Mouse (Mus musculus): Measurements from ENCODE around the gene Meltf.

Meltf gene

DNA sequence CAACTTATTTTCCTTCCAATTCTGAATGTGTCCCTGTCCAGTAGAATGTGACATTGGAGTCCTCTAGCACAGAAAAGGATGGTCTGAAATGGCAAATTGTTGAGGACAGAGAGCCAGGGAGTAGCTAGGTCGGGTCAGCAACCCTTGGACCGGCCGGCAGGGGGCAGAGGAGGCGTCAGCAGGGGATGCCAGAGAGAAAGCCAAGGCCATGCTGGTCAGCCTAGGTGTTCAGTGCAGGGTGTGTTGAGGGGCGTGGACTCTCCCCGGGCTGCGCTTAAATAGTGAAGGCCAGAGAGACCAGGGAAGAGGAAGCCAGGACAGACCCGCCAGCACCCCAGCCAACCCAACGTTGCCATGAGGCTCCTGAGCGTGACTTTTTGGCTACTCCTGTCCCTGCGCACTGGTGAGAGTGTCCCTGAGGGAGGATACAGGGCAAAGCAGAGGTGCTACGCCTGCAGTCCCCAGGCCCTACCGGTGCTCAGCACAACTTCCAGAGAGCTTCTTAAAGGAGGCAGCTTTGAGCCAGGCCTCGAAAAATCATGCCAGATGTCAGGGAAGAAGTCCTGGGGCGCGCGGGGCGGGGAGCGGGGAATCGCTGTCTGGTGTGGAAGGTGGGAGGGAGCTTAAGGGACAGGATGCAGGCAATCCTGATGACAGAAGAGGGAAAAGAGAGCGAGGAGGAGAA, at the start of gene Meltf:
Gene Meltf (plus strand): TSS at position 238 of the 685 bp plus-strand sequence.
- no peak for DNase-seq (ENCODE audit: low read depth, low spot score)

DNA sequence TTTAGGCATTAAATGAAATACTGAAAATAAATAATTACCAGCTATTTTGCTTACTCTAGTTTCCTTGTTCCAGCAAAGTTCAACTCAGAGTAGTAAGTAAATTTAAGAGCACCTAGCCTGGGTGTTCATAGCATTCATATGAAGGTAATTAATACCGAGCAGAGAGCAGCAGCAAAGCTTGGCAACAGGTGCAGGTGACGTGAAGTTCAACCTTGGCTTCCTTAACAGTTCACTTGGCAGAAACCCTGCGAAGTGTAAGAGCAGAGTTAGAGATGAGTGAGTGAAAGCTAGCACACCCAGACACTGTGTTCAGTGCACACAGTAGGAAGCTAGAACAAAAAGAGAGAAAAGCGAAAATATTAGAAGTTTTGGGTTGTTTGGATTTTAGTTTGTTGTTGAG, 47.9 kb upstream of the Meltf start:
- no peak for DNase-seq (ENCODE audit: low read depth, low spot score)

DNA sequence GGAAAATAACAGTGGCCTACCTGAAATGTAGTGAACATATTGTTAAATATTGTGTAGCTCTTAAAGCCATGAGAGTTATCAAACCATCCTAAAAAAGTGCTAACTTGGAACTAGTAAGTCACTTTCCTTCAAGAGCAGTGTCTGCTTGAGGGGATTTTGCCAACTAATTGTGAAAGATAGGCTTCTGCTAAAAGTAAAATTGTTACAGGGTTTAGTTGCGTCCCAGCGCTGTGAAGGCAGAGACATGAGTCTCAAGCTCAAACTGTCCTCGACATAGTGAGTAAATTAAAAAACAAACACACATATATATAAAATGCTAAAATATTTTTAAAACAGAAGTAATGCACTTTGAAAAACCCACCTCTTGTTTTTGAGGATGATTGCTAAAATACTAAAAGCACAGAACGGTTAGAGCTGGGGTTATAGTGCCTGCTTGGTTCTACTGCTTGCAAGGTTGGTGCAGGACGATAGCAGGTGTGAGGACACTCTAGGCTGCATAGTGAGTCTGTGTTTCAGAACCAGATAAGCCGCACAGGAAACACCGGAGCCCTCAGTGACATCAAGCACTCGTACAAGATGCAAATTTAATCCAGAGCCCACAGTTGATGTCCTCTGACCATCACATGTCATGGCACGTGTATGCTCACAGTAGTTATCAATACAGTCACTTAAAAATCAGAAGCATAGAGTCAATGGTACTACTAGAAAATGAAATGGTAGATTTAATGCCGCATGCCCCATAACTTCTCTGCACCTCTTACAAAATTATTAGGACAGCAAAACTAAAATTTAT, 45.8 kb upstream of the Meltf start:
- no peak for DNase-seq (ENCODE audit: low read depth, low spot score)

DNA sequence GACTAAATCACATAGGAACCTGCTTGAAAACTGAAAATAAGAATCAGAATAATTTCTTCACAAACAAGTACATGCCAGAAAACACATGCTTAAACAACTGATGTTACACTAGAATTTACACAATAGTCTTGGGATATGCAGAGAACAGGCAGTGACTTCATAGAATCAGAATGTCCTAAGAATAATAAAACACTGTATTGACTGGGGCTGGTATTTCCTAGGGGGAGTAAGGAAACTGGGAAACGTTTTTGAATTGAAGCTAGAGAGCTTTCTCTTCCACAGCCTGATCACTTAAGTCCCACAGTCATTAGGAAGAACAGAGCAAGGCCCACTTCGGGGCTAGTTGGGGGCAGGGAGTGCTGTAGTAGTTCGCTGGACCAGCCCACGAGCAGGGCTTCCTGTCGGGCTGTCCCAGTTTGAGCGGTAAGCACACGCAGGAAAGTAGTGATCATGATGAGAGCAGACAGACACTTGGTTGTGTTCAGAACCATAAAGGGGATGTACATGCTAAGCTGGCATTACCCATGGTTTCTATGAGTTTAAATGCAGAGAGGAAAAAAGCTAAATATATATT, 44.5 kb upstream of the Meltf start:
- no peak for DNase-seq (ENCODE audit: low read depth, low spot score)

DNA sequence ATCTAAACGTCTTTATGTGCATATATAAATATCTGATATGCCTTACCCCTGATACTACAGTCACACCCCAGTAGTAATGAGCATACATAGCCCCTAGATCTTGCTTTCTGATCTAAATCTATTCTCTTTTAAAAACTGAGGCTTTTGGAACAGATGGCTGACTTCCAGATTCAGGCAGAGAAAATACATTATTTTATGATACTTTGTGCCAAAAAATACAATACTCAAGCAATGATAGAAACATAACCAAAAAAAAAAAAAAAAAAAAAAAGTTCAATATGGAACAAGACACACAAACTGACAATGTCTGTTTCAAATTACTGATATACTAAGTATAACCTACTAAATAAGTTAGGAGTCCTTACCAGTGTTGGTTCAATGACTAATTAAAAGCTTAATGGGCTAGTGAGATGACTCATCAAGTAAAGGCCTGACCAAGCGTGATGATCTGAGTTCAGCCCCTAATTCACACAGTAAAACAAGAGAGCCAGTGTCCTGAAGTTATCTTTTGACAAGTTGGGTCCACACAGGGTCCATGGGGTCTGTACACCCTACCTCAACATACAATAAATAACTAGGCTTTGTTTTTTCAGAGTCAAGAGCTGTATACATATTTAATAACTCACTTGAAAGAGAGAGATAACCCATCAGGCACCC, 43.8 kb upstream of the Meltf start:
- no peak for DNase-seq (ENCODE audit: low read depth, low spot score)

DNA sequence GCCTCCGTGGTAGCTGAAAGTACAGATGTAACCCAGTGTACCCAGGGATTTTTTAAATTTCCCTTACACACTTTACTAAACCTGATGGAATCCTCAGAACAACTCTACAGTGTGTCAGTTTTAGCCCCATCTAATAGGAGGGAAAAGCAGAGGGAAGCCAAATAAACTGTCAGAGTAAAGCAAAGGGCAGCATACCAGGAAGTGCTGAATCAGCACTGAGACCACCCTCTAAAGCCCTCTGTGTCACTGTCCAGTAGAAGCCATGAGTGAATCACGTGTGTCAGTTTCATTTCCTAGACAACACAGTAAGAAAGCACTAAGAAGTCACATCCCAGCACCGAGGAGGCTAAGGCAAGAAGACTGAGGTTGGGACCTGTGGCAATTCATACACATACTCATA, 41.2 kb upstream of the Meltf start:
- no peak for DNase-seq (ENCODE audit: low read depth, low spot score)

DNA sequence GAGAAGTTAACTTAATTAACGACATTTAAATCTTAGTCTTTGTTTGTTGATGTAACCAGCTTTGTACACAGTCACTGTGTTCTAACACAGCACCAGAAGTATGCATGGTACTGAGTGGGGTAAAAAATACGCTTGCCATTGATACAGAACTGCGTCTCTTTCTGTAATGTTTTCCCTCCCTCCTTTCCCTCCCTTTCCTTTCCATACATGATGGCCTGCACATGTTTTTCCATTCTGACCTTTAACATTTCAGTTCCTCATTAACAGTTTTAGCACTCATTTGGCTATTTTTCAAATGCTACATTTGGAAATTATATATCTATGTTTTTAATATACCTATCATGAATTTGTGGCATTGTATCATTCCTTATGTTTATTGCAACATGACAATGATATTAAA, 34.4 kb upstream of the Meltf start:
- DNase-seq (ENCODE audit: low read depth, low spot score) = no peak

DNA sequence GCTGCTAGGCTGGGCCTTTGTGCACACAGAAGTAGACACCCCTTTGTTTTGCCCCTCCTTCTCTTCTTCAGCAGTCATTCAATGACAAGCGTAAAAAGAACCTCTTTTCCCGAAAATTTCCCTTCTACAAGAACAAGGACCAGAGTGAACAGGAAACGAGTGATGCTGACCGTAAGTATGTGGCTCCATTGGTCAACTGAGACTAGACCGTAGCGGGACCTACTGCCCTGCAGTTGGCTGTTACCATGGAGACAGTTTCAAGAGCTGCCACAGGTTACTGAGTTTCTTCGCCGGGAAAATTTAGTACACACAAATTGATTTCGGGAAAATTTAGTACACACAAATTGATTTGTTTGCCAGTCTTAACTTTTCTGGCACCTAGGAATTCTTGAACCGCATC, 31.8 kb upstream of the Meltf start:
- DNase-seq (ENCODE audit: low read depth, low spot score) = no peak

DNA sequence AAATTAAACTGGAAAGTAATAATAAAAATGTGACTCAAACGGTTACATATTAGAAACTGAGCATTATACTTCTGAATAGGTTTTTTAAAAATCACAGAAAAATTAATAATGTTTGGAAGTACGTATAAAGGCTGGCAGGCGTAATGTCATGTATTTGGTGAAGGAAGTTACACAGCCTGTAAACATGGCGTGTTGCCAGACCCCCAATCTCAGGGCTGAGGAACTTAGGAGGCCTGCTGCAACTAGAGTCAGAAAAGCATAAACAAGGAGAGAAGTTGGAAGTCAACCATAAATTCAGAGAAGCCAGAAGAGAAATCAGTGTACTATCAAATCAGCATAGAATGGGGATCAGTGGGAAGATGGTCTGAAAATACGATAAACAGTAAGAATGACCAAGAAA, 14.7 kb upstream of the Meltf start:
- no peak for DNase-seq (ENCODE audit: low read depth, low spot score)

DNA sequence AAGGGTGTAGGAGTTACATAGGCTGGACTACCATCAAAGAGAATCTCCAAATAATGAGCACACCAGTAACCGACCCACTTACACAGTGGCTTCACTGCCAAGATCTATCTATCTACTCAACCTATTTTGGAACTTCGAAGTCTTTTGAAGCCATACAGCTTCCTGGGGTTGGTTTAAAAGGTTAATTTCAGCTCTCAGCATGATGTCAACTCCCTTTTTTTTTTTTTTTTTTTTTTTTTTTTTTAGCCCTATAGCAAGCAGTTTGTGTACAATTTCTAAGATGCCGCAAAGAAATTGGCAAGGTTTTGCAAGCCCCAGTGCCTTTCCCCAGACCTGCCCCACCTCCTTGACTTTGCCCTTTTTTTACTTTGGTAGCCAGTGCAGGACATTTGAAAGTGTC, 13.4 kb upstream of the Meltf start:
- no peak for DNase-seq (ENCODE audit: low read depth, low spot score)

DNA sequence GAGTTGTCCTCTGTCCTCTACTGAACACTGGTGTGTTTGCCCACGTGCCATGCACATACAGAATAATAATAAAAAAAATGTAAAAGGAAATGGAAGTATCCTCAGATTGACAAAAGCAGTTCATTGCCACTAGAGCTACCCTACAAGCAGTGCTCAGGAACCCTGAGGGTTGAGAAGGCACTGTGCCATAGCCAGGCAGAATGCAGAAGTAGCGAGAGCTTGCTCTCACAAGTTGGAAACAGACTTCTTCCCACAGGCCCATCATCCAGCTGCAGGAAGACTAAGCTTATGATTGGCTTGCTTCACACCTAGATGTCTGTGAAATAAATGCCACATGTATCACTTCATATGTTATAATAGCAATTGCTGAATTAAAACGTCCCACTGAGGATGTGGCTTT, 11.7 kb upstream of the Meltf start:
- DNase-seq (ENCODE audit: low read depth, low spot score) = no peak

DNA sequence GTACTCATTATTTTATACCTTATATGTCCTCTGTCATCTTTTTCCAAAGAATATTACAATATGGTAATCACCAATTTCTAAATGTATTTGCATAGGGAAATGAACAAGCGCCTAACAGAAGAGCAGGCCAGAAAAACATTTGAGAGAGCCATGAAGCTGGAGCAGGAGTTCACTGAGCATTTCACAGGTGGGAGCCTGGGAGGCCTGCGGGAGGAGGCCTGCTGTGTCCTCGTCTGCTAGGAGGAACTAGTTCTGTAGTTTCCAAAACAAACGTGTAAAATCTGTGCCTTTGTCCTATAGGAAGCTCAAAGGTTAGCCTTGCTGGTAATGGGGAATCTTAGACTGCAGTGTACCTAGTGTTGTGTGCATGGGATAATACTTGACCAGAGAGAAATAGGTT, 10.9 kb upstream of the Meltf start:
- no peak for DNase-seq (ENCODE audit: low read depth, low spot score)

DNA sequence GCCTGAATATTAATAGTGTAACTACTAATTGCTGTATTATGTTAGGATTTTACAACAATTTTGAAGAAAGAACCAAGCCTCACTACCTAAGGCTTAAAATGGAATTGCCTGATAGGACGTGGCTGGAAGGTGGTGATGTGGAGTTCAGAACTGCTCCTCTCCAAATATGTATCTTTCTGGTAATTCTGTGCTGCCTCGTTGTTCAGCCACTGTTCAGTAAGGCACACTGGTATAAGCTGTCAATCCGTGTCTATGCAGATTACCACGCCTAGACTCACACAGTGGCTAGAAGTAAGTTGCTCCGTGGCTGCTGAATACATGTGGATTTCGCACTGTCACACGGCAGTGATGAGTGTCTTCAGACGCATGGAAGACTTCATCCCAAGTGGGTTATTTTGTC, 4.9 kb upstream of the Meltf start:
- no peak for DNase-seq (ENCODE audit: low read depth, low spot score)

DNA sequence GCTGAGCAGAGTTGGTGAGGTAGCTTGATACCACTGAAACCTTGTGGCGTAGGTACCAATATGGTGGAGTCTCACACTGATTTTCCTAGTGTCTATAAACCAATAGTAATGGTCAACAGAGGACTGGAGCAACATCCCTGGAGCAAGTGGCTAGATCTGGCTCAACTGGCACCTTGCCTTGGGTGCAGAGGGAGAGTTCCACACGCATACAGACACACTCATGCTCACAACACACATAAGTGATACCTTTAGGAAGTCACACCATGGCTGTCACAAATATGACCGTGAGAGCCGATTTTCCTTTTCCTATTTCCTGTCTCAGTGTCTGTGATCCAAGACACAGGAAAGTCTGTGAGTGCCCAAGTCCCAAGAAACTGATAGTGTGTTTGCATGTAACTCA, 3.2 kb upstream of the Meltf start:
- DNase-seq (ENCODE audit: low read depth, low spot score) = no peak

DNA sequence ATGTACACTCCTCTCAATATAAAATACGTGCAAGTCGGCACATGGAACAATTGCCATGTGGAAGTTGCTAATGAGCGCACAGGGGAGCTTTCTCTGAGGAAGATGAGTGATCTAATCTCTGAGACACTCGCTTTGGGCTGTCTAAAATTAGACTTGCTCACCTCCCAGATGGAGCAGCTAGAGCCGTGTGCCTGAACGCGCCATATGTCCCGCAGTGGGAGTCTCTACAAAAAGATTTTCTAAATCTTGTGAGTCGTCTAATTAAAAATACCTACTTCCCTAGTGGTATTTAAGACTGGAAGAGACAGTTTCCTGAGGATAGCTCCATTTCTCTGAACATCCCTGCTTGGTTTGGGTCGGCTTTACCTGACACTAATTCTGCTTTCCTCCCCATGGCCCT, 2.2 kb upstream of the Meltf start:
- no peak for DNase-seq (ENCODE audit: low read depth, low spot score)

DNA sequence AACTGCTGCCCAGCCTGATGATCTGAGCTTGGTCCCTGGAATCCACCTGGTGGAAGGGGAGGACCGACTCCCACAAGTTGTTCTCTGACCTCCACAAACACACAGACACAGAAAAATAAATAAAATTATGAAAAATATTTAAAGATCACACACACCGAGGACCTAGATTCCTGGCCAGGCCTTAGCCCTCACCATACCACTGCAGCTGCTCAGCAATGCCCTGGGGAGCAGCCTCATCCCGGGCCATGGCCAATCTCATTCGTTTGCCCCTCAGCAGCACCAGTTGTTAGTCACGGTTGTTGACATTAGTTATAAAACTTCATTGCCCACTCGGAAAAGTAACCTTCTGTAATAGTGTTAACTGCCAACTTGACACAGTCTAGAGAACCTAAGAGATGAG, 558 bp upstream of the Meltf start:
- no peak for DNase-seq (ENCODE audit: low read depth, low spot score)

DNA sequence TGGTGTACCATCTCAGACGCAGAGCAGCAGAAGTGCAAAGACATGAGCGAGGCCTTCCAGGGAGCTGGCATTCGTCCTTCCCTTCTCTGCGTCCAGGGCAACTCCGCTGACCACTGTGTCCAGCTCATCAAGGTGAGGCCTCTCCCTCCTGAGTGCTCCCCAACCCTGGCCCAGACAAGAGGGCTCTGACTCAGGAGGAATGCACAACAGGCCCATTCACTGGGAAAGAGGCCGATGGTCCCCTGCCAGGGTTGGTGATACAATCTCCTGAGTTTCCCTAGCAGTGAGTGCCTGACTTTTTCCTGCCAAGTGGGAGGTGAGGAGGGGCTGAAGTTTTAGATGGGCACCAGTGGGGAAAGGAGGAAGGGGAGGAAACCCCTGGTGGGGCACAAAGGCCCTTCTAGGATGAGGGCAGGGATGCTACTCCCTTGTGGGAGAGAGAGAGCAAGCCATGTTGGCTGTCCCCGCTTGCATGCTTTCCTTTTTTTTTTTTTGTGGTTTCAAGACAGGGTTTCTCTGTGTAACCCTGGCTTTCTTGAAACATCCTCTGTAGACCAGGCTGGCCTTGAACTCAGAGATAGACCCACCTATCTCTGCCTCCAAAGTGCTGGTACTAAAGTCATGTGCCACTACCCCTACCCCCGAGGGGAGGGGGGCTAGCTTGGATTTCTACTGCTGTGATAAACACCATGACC, 1.7 kb downstream of the Meltf start:
- no peak for DNase-seq (ENCODE audit: low read depth, low spot score)

DNA sequence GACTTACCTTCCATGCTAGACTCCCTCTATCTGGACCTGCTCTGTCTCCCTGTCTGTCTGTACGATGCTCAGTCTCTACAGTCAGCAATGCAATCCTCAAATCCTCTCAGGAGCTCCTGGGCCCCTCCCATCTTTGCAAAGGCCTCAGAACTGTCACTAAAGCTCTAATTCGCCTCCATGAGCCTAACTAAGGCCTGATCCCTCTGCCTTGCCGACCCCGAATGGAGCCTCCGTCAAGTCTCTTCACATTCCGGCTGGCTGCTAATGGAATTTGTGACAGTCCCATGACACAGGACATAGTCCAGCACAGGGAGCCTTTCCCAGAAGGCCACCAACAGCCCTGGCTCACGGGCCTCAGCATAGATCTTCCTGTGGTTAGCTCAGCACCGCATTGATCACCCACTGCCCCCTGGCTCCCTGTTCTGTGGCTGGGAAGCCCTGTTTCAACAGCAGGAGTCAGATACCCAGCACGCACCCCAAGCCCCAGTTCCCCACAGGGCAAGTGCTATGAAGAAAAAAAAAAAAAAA, 3.8 kb downstream of the Meltf start:
- DNase-seq (ENCODE audit: low read depth, low spot score) = no peak

DNA sequence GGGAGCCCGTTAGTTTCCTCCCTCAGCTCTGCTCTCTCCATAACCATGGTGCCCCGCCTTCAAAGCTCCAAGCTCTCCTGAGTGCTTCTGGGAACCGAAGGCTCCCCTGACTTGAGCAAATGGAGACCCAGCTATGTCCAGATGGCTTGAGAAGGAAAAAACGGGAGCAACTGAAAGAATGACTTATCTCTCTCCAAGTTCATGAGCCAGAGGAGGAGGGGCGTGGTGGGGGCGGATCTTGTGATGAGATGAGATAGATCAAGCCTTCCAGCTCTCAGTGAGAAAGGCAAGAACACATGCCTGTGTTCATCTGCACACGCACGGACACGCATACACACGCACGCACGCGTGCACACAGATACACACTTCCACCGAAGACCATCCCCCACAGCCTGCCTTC, 4.7 kb downstream of the Meltf start:
- DNase-seq (ENCODE audit: low read depth, low spot score) = no peak

DNA sequence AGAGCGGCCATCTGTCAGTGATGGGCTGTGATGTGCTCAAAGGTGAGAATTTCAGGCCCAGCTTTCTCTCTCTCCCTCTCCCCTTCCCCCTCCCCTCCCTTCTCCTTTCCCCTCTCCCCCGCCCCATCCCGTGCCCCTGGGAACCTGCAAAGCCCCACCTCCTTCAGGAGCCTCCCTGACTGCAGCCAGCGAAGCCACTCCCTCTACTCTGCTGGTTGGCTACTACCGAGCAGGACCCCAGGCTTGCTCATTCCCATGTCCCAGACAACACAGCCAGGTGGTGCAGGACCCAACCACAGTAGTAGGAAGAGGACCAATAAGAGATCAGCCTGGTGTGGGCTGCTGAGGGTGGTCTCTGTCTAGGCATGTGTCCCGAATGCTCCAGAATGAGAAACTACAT, 5.3 kb downstream of the Meltf start:
- no peak for DNase-seq (ENCODE audit: low read depth, low spot score)

DNA sequence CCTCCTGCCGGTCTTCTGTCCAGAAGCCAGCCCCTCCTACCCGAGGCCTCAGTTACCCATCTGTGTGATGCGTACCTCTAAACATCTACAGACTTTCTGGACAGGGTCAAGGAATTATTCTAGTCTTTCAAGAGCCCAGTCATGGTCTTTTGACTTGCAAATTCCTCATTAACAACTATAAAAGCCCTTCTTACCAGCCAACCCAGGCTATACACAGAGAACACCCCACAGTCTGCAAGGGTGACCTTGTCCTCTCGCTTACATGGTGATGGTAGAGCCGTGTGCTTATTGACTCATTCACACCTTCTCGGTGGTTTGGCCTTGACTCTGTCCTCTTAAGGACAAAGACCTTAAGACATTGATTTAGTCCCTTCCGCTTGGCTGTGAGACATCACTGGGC, 12.3 kb downstream of the Meltf start:
- no peak for DNase-seq (ENCODE audit: low read depth, low spot score)

Data from WW6 (cell line).